Mouse (Mus musculus) spleen, postnatal 36 days (tissue): ENCODE results near the gene Rbpjl.

ENCODE experiments used
- DNase-seq, 2 experiments: peaks; one replicate each; pipeline ENCODE4 v3.0.0; 2022; ENCODE audit warnings: low spot score in 2 of 2, mixed read lengths in 1 of 2

The Rbpjl gene

DNA sequence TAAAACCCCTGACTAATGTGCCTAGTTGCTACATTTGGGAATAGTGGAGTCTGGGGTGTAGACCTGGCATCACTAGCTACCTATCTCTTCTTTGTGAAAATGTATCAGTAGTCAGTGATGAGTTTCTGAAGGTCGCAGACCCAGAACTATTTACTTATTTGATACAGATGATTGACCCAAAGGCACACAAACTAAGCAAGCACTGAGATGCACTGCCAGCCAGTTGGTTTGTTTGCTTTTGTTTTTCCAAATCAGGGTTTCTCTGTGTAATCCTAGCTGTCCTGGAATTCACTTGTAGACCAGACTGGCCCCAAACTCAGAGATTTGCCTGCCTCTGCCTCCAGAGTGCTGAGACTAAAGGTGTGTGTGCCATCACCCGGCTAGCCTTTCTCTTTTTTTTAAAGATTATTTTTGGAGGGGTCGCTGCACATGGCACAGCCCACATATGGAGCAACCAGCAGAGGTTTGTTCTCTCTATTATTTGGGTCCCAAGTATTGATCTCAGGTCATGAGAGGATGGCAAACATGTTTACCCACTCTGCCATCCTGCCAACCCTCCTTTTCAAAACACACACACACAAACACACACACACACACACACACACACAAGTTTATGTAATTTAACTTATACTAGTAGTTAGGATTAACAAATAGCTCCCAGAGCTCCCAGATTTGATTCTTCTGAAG, 42.6 kb downstream of the Rbpjl start:
- no peak for DNase-seq

DNA sequence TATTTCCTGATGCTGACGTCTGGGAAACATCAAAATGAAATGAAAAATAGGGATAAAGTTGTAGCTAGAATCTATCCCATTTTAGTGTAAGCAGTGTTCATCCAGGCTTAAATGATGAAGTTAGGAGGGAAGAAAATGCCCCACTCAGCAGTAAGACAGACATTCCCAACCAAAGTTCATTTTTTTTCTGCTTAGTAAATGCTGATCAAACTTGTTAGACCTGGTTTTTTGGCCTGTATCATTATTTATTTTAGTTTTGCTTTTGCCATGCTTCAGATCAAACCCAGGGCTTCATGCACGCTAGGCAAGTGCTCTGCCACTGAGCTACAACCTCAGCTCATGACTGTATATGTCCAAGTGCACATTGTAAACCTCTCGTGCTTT, 43.1 kb downstream of the Rbpjl start:
- DNase-seq: no peak

- no peak for DNase-seq
These were observed 45.2 kb downstream of the Rbpjl start for GRCm38 (mm10) chr2:164448140-164448539.

GRCm38 (mm10) chr2:164448921-164449320, 46.0 kb downstream of the Rbpjl start:
- DNase-seq: no peak

- no peak for DNase-seq
These were observed 46.6 kb downstream of the Rbpjl start for GRCm38 (mm10) chr2:164449341-164450042.

- no peak for DNase-seq
These were observed 49.2 kb downstream of the Rbpjl start for GRCm38 (mm10) chr2:164452000-164452676.

GRCm38 (mm10) chr2:164453047-164453757, 50.3 kb downstream of the Rbpjl start:
- DNase-seq: no peak

GRCm38 (mm10) chr2:164453887-164454500, 51.1 kb downstream of the Rbpjl start:
- no peak for DNase-seq

- DNase-seq: peak; percentile 23 to 27
These were observed 51.9 kb downstream of the Rbpjl start for GRCm38 (mm10) chr2:164454846-164455245.

DNA sequence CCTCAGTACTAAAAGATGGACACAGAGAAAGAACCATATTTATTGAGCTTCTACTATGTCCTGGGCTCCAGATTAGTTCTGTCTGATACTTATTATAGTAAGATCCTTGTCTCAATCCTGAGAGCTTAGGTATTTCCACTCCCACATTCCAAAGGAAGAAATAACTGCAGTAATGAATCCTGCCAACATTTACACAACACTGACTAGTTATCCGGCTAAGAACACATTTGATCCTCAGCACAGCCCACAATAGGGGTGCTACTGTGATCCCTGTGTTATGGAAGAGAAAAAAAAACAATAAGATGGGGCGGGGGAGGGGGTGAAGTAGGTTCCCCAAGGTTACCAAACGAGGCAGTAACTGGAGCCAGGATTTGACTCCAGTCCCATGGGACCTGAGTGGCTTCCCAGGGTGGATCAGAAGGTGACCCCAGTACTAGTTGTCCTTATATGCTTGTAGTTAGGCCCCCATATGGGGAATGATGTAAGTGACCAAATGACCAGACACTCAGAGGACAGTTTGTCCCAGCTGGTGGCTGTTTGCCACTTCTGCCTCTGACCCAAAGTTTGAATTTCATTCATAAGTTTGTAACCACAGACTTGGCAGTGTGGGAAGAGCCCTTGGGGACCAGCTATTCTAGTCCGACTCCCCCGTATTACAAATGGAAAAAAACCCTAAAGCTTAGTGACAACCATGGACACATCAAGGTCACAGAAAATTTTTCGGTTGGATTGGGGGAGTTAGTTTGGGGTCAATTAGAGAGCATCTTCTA, 52.7 kb downstream of the Rbpjl start:
- DNase-seq: no peak

DNA sequence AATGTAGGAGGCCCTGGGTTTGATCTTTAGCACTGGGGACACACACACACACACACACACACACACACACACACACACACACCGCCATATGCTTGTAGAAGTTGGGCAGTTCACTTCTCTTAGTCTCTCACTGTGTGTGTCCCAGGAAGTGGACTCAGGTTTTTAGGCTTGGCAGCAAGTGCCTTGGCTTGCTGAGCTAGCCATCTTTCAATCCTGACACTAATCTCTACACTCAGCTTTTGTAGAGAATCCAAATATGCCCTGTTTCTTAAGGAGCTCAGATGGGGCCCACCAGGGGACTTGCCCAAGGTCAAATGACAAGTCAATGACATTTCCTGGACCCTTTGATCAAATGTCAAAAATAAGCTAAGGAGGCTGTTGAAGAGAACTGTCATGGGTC, 53.5 kb downstream of the Rbpjl start:
- no peak for DNase-seq

GRCm38 (mm10) chr2:164456864-164457300, 53.9 kb downstream of the Rbpjl start, which contains the start of gene Sys1:
Sys1 (plus strand) TSS chr2:164456964.
- peak in 1 of 2 experiments; percentile 31 for DNase-seq

DNA sequence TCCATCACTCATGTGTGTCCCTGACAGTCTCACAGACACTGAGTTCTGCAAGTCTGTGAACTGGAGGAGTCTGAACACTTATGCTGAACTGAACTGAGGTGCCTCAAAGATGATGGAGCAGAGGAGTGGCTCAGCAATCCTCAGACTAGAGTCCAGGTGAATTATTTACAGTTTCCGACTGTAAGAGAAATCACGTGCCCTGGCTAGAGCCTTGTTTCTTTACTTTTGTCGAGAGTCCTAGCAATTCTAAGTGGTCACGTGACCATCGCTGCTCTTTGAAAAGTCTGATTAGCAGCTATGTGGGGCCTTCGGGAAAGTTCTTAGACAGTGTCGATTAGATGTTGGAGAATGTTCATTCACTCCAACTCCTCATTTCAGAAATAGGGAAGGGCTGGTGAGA, 55.0 kb downstream of the Rbpjl start:
- DNase-seq: no peak

DNA sequence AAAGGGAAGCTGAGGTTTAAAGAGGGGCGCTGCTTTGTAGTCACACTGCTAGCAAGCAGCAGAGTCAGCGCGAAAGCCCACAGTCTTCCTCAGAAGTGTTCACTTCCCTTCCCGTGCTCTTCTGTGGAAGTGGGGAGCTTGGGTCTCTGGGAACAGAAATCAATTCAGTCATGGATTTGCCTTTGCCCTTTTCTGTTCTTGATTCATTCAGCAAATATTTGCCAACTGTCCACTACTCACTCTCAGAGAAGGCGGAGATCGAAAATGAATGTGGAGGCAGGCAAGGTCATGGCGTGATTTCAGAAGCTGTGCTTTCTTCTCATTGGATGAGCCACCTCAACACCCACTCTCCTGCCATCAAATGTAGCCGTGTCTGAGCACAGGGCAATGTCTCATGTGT, 55.6 kb downstream of the Rbpjl start:
- DNase-seq: peak; percentile 21 to 37

- DNase-seq: peak; percentile 97
These were observed 58.0 kb downstream of the Rbpjl start, which contains the start of gene Gm20458 for GRCm38 (mm10) chr2:164460745-164461551. Gm20458 (plus strand) TSS chr2:164460967.
